Mouse (Mus musculus) megakaryocyte, embryonic 14.5 days (primary cell): ENCODE measurements around the gene Nxn.

Source experiments
- FLI1 ChIP-seq: IDR thresholded peaks from 2 replicates; pipeline ENCODE4 v1.6.1; 2012; ENCODE audit warnings: low read length, inconsistent platforms, mixed read lengths
- GATA1 ChIP-seq: IDR thresholded peaks from 3 replicates; pipeline ENCODE4 v1.6.1; 2012; ENCODE audit warnings: mixed read lengths, low read length, inconsistent platforms, borderline replicate concordance

- TF ChIP-seq GATA1 = no peak
- no peak for TF ChIP-seq FLI1
Measured at GRCm38 (mm10) chr11:76305571-76305970, 93.4 kb downstream of the Nxn start.
